Mouse (Mus musculus) 3T3-L1 (cell line): ENCODE measurements at regions not wholly inside any gene's neighbourhood (a gene's known extent, or its start where the extent isn't known, plus 50 kb on each side); places are given as distances from the start of the nearest gene placed in this dataset.
A peak's percentile ranks its signal among the peaks of the same experiment; 100 is the strongest.

Experiments used
- DNase-seq: peaks from one replicate; pipeline ENCODE4 v3.0.0-alpha.2; 2015; ENCODE audit warnings: low read depth, low spot score

GRCm38 (mm10) chr13:106738011-106738410, 198.7 kb downstream of the Ipo11 start:
- DNase-seq: peak; percentile 6

- no peak for DNase-seq
These were observed 202.4 kb downstream of the Ipo11 start for GRCm38 (mm10) chr13:106734323-106734722.

- no peak for DNase-seq
These were observed 203.9 kb downstream of the Ipo11 start for GRCm38 (mm10) chr13:106732906-106733305.

- no peak for DNase-seq
These were observed 213.4 kb downstream of the Ipo11 start for GRCm38 (mm10) chr13:106723315-106723714.

- peak; percentile 13 for DNase-seq
These were observed 215.6 kb downstream of the Ipo11 start for GRCm38 (mm10) chr13:106721167-106721566.

DNA sequence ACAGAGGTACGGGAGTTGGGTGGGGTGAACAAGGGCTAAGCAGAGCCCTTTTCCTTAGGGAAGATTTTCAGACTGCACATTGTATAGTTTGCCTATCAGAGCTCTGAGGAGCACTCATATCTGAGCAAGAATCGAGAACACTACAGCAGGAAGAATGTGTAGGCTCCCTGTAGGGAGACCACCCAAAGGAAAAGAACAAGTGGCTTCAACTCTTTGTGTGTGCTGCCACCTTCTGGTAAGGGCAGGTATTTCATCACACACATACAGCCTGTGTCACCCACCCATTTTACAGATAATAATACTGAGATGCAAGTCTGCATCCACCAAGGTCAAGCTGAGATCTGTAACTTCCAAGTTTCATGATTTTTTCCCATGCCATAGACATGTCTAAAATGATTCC, 221.0 kb downstream of the Ipo11 start:
- DNase-seq: peak; percentile 41

GRCm38 (mm10) chr13:106715234-106715633, 221.5 kb downstream of the Ipo11 start:
- no peak for DNase-seq

GRCm38 (mm10) chr13:106710580-106710979, 226.2 kb downstream of the Ipo11 start:
- no peak for DNase-seq

DNA sequence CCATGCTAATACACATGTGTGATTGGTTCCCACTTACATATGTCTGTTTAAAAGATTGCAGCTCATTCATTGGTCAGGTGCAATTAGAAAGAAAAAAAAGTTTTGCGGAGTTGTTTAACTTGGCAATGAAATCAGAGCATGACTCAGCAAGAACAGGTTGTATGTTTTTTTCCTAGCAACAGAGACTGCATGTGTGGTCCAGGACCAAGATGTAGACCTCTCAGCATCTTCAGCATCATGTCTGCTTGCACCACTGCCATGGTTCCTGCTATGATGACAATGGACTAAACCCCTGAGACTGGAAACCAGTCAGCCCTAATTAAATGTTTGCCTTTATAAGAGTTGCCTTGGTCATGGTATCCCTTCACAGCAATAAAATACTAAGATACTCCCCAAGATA, 236.4 kb downstream of the Ipo11 start:
- no peak for DNase-seq

- DNase-seq: no peak
These were observed 236.8 kb downstream of the Ipo11 start for GRCm38 (mm10) chr13:106699957-106700356.

DNA sequence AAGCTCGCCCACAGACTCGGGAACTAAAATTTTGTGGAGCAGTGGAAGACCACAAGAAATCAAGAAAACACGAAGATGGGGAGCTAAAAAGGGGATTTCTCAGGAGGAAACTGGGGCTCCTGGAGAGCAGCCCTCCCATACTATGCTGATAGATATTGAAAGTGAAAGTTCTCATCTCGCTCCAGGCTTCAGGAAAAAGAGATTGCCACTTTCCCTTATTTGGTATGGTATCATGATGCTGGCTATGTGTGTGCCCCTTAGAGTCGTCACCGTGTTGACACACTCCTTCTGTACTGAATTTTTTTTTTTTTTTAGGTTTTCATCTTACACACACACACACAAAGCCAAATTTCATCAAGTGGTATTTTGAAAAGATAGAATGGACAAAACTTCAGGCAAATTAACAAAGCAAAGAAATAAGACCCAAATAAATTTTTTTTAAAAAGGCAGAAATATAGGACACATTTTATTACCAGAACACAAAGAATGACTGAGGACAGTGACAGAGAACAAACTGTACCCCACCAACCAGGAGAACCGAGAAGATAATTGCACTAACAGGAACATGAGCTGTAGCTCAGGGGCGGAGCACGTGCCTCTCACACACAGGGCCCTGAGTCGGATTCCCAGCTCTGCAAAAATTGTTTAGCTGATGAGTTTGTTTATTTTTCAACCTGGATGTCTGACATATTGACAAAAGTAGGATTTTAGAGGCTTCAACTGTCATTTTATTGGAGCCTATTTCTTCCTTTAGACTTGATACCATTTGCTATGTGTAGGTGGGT, 244.8 kb downstream of the Ipo11 start:
- peak; percentile 17 for DNase-seq

DNA sequence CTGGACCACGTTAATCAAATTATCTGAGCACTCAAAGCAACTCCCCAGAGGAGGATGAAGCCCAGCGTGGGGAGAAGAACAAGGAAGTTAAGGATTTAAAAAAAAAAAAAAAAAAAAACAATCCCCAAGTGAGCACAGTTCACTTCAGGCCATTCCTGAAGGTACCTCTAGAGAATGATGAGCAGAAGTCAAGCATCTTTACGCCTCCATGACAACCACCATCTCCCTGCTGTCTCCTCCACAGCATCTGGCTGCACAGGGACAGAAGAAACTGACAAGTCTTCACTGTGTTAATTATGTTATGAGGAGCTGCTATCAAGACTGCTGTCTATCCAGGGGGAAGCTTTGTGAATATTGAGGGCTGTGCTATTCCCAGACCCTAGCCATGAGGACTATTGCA, 246.6 kb downstream of the Ipo11 start:
- DNase-seq: no peak

- DNase-seq: peak; percentile 4
These were observed 247.1 kb downstream of the Ipo11 start for GRCm38 (mm10) chr13:106689618-106690017.

DNA sequence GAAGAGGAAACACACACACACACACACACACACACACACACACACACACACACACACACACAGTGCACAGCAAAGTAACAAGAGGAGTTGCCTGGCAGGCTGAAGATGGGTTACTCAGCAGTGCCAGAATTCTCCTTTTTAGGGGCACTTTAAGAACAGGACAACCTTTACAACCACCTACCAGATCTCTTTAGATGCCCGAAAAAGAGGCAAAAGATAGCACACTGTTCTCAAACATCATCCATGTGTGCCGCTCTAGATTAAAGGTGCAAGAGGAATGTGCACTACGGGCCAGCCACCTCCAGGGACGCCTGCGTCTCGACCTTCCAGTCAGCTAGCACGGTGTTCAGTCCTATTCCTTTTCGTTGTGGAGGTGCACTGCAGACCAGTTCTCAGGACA, 247.7 kb downstream of the Ipo11 start:
- no peak for DNase-seq

GRCm38 (mm10) chr13:106669665-106670064, 267.1 kb downstream of the Ipo11 start:
- no peak for DNase-seq

- no peak for DNase-seq
These were observed 274.6 kb downstream of the Ipo11 start for GRCm38 (mm10) chr13:106662195-106662594.

DNA sequence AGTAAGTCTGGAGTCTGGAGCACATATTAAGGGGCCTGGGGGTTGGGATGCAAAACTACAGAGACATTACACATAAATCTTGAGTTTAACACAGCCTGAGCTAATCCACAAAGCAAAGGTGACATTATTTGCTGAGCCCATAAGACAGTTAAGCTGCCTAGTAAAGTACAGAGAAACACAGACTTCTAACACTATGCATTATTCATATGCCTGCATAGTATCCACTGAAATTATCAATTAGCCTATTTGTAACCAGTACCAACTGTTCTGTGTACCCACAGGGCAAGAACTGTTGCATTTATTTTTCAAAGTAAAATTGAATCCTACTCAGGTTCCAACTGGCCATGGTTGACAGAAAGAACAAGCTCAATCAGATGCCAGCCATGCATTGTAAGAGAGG, 287.4 kb downstream of the Ipo11 start:
- no peak for DNase-seq

GRCm38 (mm10) chr13:106643302-106643975, 293.3 kb downstream of the Ipo11 start:
- no peak for DNase-seq

GRCm38 (mm10) chr13:106638706-106639385, 297.9 kb downstream of the Ipo11 start:
- DNase-seq: no peak

- DNase-seq: no peak
These were observed 345.0 kb downstream of the Ipo11 start for GRCm38 (mm10) chr13:106591729-106592128.

DNA sequence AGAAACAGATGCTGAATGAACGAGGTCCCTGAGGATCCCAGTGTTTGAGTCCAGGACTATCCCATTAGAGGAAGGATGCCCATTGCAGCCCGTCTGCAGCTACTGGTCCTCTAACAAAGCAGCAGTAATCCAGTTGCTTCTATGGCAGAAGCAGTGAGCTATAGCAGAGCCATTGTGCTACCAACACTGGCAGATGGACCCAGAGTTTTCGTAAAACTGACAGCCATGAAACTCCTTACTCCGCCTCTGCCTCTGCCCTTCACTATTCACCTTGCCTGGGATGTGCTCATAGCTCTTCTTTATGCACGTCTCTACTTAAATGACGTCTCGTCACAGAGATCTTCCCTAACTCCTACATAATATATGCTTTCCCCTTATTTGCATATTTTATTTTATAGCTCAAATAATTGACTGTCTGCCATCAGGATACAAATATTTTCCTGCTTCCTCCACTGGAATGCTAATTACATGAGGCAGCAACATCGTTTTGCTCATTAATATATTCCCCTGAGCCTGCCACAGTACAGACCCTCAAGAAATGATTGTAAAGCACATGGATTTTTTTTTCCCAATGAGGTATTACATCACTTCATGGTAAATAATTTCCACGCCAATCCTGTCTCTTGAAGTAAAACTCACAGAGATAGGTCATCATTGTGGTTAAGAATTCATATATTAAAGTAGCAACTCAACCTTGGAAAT, 368.9 kb downstream of the Ipo11 start:
- DNase-seq: no peak

- DNase-seq: no peak
These were observed 374.2 kb downstream of the Ipo11 start for GRCm38 (mm10) chr13:106562588-106562987.
